Mouse (Mus musculus) heart, adult 2 months (tissue): ENCODE data around the gene Aldh1l1.

ENCODE experiments used
- CTCF ChIP-seq: fragments of 200-600 bp; IDR thresholded peaks from 2 replicates; pipeline ENCODE4 v1.8.1; 2022; ENCODE audit warnings: antibody characterized with exemption, mild to moderate bottlenecking, moderate library complexity
- EP300 ChIP-seq: fragments of 200-500 bp; IDR thresholded peaks from 2 replicates; pipeline ENCODE4 v1.6.1; 2011; ENCODE audit warnings: low read depth, low read length, control low read depth; ENCODE audit not compliant: insufficient read depth
- POLR2A ChIP-seq: fragments of 200-500 bp; IDR thresholded peaks from 2 replicates; pipeline ENCODE4 v1.6.1; 2011; ENCODE audit warnings: mild to moderate bottlenecking, low read depth, low read length, control low read depth; ENCODE audit not compliant: insufficient read depth

- TF ChIP-seq POLR2A, result no peak
- TF ChIP-seq CTCF, result no peak
- TF ChIP-seq EP300, result no peak
These were observed 21.2 kb downstream of the Aldh1l1 start for GRCm38 (mm10) chr6:90507443-90507842.
